Mouse (Mus musculus) A20 (cell line): ENCODE results near the gene Rassf3.

Source experiments
- DNase-seq: peaks from one replicate; pipeline ENCODE4 v3.0.0-alpha.2; 2011; ENCODE audit warnings: low read depth, low spot score

The Rassf3 gene

GRCm38 (mm10) chr10:121367271-121367670, 108.9 kb downstream of the Rassf3 start:
- DNase-seq: no peak

- DNase-seq: peak; percentile 33
These were observed 110.3 kb downstream of the Rassf3 start for GRCm38 (mm10) chr10:121365781-121366272.

- DNase-seq: peak; percentile 90
These were observed 111.2 kb downstream of the Rassf3 start, which contains the start of gene Gns for GRCm38 (mm10) chr10:121364801-121365564. Gene Gns, plus strand, starts transcription at chr10:121365090.

GRCm38 (mm10) chr10:121364306-121364705, 111.8 kb downstream of the Rassf3 start:
- DNase-seq: no peak

- no peak for DNase-seq
These were observed 112.9 kb downstream of the Rassf3 start for GRCm38 (mm10) chr10:121363201-121363600.

- peak; percentile 37 for DNase-seq
These were observed 115.8 kb downstream of the Rassf3 start for GRCm38 (mm10) chr10:121360358-121360757.
